ENCODE assay signal across 8 mouse cellular contexts in genomic region chr19:10277331-10277730, GRCm38 (mm10). TPM values are rescaled to one million over a fixed set of nuclear protein-coding genes. Genes with fewer than 3 reads are reported as not detected.
DNase-seq lines count a peak whose midpoint lies in the region; ATAC-seq and TF ChIP-seq lines count a peak whose summit lies in the region.

No protein-coding gene starts in this region.

- DNase-seq in lung, embryonic 14.5 days: no peak
- no peak for DNase-seq in lung, postnatal 10 days
- DNase-seq in cerebellum, postnatal 36 days: peak; percentile 31 to 39
- DNase-seq in liver, embryonic 13.5 days: no peak
- DNase-seq in thymus, postnatal 10 days (ENCODE audit: low spot score in 2 of 2): no peak
- no peak for DNase-seq in frontal cortex, postnatal 14 days (ENCODE audit: low spot score in 2 of 2)

- WGBS in lung, embryonic 14.5 days: 6% methylated on average over 17 of the region's 17 CpGs
- 10% methylated on average over 17 of the region's 17 CpGs for WGBS in intestine, embryonic 15.5 days
- WGBS in liver, embryonic 13.5 days (ENCODE audit: insufficient replicate concordance): 10% methylated on average over 17 of the region's 17 CpGs

- peaks cover 32% of the 10 kb centered on the region for H3K4me1 ChIP-seq in lung, embryonic 14.5 days (ENCODE audit: insufficient read depth)
- peaks cover 75% of the 10 kb centered on the region for H3K4me1 ChIP-seq in intestine, embryonic 15.5 days (replicated peaks)
- H3K4me1 ChIP-seq in liver, embryonic 13.5 days (replicated peaks): peaks cover 23% of the 10 kb centered on the region

- no peaks in the 10 kb centered on the region for H3K36me3 ChIP-seq in lung, embryonic 14.5 days (ENCODE audit: insufficient read depth)
- no peaks in the 10 kb centered on the region for H3K36me3 ChIP-seq in intestine, embryonic 15.5 days
- H3K36me3 ChIP-seq in liver, embryonic 13.5 days: no peaks in the 10 kb centered on the region

- no peak for TF ChIP-seq CTCF in lung, embryonic 14.5 days (IDR thresholded peaks at IDR 0.05; ENCODE audit: low read depth)

- H3K9me3 ChIP-seq in lung, embryonic 14.5 days (ENCODE audit: low read depth, low read length): no peaks in the 10 kb centered on the region
- H3K9me3 ChIP-seq in intestine, embryonic 15.5 days: no peaks in the 10 kb centered on the region
- no peaks in the 10 kb centered on the region for H3K9me3 ChIP-seq in liver, embryonic 13.5 days (replicated peaks)

- ATAC-seq in lung, embryonic 14.5 days (ENCODE audit: insufficient read depth): peak; percentile 26
- ATAC-seq in intestine, embryonic 15.5 days: peak; percentile 64
- ATAC-seq in liver, embryonic 13.5 days (ENCODE audit: low read depth): no peak
- ATAC-seq in megakaryocyte, adult 5-6 weeks (ENCODE audit: poor library complexity, severe bottlenecking): no peak

- H3K9ac ChIP-seq in lung, embryonic 14.5 days: no peak overlapping the region
- peak overlapping the region; percentile 53 for H3K9ac ChIP-seq in intestine, embryonic 15.5 days
- peak overlapping the region; percentile 11; the same call in 1 of the 2 replicates for H3K9ac ChIP-seq in liver, embryonic 13.5 days

- H3K4me2 ChIP-seq in lung, embryonic 14.5 days: no peak overlapping the region; the same call in 1 of the 2 replicates
- H3K4me2 ChIP-seq in intestine, embryonic 15.5 days (replicated peaks): peak overlapping the region; percentile 47
- H3K4me2 ChIP-seq in liver, embryonic 13.5 days: 0 out of 2 replicates have a peak overlapping the region, but pooled peaks have one; percentile 3

- peak overlapping the region; percentile 74 for H3K27ac ChIP-seq in lung, embryonic 14.5 days (ENCODE audit: low read depth)
- peak overlapping the region; percentile 96 for H3K27ac ChIP-seq in intestine, embryonic 15.5 days
- no peak overlapping the region for H3K27ac ChIP-seq in liver, embryonic 13.5 days

- H3K4me3 ChIP-seq in lung, embryonic 14.5 days (ENCODE audit: low read depth, low read length): no peak overlapping the region
- H3K4me3 ChIP-seq in intestine, embryonic 15.5 days (replicated peaks): peak overlapping the region; percentile 15
- no peak overlapping the region for H3K4me3 ChIP-seq in liver, embryonic 13.5 days (replicated peaks)

- H3K27me3 ChIP-seq in lung, embryonic 14.5 days (ENCODE audit: insufficient read depth, low read length): no peaks in the 10 kb centered on the region
- H3K27me3 ChIP-seq in intestine, embryonic 15.5 days (replicated peaks): no peaks in the 10 kb centered on the region
- H3K27me3 ChIP-seq in liver, embryonic 13.5 days: no peaks in the 10 kb centered on the region

RNA-seq across cellular contexts. Expression of gene Dagla, which starts 27.3 kb away (rescaled TPM):
- polyA plus RNA-seq in lung, embryonic 14.5 days (2014; fragmentation: Nextera tagmentation; extraction: Ambion mirVana): 2.5 and 3.4 TPM in 2 replicates
- polyA plus RNA-seq in intestine, embryonic 15.5 days (2015; fragmentation: Nextera tagmentation; extraction: Ambion mirVana): 3.5 and 3.6 TPM in 2 replicates
- 0.20 and 0.32 TPM in 2 replicates for polyA plus RNA-seq in liver, embryonic 13.5 days (2015; fragmentation: Nextera tagmentation; extraction: Ambion mirVana)
- total RNA-seq in megakaryocyte, adult 5-6 weeks (2015): not detected in 2 replicates
- not detected in 2 replicates for total RNA-seq in megakaryocyte, adult 5-6 weeks (2017)

RNA-seq across cellular contexts. Expression of gene Myrf, which starts 36.8 kb away (rescaled TPM):
- polyA plus RNA-seq in lung, embryonic 14.5 days (2014; fragmentation: Nextera tagmentation; extraction: Ambion mirVana): 14.1 TPM in 2 replicates
- polyA plus RNA-seq in intestine, embryonic 15.5 days (2015; fragmentation: Nextera tagmentation; extraction: Ambion mirVana): 12.0 and 14.4 TPM in 2 replicates
- polyA plus RNA-seq in liver, embryonic 13.5 days (2015; fragmentation: Nextera tagmentation; extraction: Ambion mirVana): 3.2 and 3.4 TPM in 2 replicates
- 0.22 and 0.27 TPM in 2 replicates for total RNA-seq in megakaryocyte, adult 5-6 weeks (2015)
- total RNA-seq in megakaryocyte, adult 5-6 weeks (2017): 0.04 TPM in 1 of 2 replicates, not detected in the other

Comparison
In these comparisons a context has a peak if more than half of its experiments do, and no peak if none do; other contexts are left out.
1. ATAC-seq: peak in lung, embryonic 14.5 days (single experiment) and intestine, embryonic 15.5 days (single experiment); none in liver, embryonic 13.5 days (single experiment) and megakaryocyte, adult 5-6 weeks (single experiment).
2. DNase-seq: peak in cerebellum, postnatal 36 days (2 of 2); none in lung, embryonic 14.5 days (single experiment), lung, postnatal 10 days (single experiment), liver, embryonic 13.5 days (single experiment), thymus, postnatal 10 days (0 of 2) and frontal cortex, postnatal 14 days (0 of 2).